Mouse (Mus musculus) cerebellum, postnatal 25 days (tissue): ENCODE results near the gene Orm2.

Experiments
- DNase-seq, 2 experiments: peaks; one replicate each; pipeline ENCODE4 v3.0.0; 2021; ENCODE audit warnings: mixed read lengths in 2 of 2

Gene Orm2

DNA sequence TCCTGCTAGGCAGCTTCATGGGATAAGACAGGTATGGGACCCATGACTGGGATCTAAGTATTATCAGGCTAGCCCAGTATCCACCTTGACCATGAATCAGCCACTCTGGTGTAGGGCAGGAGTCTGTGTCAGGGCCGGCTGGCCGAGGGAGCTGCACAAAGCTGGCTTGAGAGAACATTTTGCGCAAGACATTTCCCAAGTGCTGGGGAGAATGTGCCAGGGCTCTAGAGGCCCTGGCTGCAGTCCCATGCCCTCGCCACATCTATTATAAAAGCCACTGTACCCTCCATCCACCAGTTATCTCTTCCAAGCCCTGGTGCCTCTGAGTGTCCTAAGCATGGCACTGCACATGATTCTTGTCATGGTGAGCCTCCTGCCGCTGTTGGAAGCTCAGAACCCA is at the start of gene Orm2:
Gene Orm2 (plus strand): TSS at position 300 of the 400 bp plus-strand sequence.
- DNase-seq, result no peak

DNA sequence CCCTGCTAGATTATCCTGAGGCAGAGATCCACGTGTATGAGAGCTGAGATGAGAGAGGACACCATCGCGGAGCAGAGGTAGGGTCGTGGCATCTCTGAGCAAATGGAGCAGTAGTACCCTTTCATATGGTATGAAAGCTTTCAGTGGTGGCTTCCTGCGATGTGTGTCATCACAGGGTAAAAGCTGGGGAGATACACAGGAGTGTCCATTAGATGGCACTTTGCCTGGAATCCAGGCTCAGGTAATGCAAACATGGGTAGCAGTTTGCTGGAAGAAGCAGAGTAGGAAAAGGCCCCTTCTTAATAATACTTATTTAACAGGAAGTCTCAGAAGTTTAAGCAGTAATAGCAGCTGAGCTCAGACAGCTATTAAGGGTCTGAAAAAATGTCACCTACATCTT is 48.2 kb upstream of the Orm2 start:
- no peak for DNase-seq

DNA sequence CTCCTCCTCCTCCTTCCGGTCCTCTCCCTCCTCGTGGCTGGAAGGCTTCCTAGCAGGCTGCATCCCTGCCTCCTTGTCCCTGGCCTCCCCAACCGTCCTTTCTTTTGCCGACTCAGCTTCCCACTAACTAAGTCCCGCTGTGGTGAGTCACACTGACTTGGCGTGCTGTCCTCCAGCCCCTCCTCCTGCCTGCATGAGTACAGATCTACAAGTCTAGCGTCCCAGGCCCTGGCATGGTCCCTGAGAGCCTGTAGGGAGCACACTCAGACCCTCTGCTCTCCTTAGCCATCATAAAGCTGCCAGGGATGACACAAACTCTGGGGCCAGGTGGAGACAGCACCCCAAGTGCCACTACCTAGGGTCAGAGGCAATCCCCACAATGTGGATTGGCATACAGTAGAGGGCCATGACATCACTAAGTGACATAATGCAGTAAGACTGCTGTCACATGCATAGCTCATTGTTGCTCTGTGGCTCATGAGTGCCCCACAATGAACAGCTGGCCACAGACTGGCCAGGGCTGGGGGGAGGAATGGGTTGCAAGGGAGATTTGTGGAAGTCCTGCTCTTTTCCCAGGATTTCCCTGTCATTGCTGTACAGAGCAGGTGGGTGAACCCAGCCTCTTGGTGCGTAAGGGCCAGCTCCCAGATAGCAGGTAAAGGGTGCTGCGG is 46.0 kb upstream of the Orm2 start:
- DNase-seq, result peak in 1 of 2 experiments; percentile 1

DNA sequence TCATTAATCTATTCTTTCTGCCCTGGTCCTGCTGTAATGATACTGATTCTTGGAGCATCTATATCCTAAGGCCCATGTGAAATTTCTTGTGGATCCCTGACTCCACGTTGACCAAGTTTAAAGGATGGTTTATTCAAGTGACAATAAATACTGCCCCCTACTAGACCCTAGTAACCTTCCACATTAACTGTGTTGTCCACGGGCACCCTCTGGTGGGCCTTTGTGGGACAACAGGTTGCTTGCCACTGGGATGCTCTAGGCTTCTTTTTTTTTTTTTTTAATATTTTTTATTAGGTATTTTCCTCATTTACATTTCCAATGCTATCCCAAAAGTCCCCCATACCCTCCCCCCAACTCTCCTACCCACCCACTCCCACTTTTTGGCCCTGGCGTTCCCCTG is 42.7 kb upstream of the Orm2 start:
- peak; percentile 79 to 88 for DNase-seq

DNA sequence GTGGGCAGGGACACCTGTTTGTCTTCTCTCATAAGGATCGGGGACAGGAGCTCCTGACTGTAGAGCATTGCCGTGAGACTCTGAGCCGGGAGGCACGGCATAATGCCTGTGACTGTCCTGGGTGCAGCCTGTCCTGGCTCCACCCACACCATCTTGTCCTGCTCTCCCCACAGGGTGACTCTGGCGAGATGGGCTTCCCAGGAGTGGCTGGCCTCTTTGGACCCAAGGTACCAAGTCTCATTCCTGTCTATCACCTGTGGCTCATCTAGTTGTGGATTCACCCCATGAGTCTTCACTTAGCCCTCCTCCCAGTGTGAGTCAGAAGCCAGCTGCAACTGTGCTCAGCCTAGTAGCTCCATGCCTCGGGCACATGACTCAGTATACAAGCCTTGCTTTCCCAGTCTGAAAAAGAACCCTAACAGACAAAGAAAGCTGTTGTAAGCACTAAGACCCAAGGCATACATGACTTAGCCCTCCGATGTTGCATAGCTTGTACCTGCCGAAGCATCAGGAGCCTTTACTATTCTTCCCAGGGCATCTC is 38.9 kb upstream of the Orm2 start:
- DNase-seq, result no peak

DNA sequence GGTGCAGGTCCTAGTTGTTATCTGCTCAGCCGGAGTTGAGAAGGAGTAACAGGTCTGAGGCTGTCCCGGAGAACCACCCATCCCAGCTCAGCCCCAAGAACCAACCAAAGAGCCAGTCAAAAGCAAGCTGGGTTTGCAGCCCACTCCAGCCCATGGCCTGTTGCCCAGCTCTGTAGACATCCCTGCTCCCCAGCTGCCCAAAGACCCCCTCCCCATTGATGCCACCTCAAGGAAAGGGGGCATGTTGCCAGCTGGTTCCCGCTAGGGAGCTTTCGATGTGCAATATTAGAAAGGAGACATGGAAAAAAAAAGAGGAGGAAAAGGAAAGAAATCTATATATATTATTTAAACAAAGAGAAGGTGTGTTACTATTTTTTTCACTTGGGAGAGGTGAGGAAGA is 28.8 kb upstream of the Orm2 start:
- no peak for DNase-seq

DNA sequence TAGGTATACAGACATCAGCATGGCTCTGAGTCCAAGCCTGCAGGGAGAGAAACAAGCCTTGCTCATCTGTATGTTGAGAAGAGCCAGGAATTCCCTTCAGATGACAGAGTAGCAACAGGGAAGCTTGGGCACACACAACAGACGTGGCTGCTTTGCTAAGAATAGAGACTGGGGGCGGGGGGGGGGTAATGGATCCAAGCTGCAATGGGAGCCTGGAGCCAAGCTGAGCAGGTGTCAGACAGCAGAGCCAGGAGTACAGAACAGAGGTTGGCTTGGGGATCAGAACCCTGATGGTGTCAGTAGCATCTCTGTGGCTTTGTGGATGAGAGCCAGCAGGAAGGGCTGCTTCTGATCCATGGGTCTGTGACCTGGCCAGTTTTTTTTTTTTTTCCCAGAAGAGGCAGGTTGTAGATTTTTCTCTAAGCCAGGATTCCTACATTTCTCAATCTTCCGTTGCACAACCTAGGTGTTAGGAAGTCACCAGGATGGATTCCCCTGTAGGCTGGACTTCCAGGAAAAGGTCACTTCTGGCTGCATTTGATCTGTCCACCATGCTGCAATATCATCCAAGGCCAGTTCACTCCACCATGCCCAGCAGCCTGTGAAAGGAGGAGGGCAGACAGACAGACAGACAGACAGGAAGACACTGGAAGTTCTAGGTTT is 23.7 kb upstream of the Orm2 start:
- DNase-seq, result peak in 1 of 2 experiments; percentile 28

DNA sequence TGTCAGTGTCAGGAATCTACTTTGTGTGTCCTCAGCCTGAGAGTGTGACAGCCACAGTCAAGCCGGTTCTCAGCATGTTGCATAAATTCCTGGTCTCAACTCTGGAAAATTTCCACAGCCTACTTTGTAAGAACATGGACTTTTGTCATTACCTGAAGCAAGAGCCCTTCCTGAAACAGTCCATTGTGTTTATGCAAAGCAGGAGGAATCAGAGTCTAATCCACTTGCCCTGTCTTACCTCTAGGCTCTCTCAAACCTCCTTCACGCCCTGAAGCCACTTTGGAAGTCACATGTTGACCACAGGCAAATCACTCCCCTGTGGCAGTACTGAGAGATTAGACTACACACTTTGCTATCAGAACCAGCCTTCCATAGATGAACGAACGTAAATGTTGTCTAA is 19.8 kb upstream of the Orm2 start:
- no peak for DNase-seq

DNA sequence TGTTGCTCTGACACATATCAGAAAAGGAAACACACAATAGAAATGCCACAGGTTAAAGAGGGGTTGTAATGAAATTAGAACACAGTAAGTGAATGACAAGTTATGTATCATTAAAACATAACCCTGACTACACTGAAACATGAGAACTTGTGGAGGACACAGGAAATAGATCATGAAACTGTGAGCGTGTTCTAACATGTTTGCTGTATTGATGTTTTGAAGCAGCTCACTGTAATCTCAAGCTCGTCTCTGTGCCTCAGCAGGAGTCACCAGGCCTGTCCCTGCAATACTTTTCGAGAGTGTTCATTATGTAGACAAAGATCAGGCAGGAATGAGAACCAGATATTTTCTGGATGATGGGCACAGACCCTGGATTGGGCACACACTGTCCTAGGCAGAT is 18.6 kb upstream of the Orm2 start:
- no peak for DNase-seq

DNA sequence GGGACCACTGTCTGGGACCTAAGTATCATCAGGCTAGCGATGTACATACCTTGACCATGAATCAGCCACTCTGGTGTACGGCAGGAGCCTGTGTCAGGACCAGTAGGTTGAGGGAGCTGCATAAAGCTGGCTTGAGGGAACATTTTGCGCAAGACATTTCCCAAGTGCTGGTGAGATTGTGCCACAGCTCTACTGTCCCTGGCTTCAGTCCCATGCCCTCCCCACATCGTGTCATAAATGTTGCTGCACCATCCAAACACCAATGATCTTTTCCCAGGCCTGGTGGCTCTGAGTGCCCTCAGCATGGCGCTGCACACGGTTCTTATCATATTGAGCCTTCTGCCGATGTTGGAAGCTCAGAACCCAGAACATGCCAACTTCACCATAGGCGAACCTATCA is 18.0 kb upstream of the Orm2 start, which contains the start of gene Orm1:
Gene Orm1 (plus strand): TSS at position 266 of the 400 bp plus-strand sequence.
- DNase-seq, result no peak

DNA sequence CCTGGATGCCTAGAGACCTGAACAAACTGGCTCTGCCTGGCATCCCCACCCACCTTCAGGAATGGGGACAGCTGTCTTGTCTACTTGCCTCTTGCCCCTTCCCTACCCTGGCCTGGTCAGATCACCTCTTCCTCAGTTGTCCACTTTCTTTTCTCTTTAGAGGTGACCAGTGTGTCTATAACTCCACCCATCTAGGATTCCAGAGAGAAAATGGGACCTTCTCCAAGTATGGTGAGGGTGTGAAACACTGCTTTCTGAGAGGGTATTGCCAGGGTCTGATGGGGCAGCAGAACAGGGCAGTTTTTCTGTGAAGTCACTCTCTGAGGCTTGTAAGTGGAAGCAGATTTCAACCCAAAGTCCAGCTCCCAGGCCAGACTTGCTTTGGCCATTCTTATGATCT is 17.0 kb upstream of the Orm2 start:
- DNase-seq, result no peak

DNA sequence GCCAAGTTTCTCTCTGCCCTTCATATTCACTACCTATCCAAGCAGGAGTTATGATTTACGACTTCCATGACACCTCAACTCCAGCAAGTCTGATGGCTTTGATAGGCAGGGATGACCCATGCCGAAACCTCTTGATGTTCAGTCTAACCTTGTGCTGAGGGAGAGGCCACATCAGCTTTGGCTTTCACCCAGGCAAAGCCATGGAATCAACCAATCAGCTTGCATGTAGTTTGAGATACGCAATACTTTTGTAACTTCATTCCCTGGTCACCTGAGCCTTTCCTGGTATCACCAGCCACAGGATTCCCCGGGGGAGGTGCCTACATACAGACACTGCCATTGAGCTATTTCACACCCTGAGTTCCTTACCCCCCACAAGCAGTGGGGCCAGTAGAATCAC is 15.6 kb upstream of the Orm2 start:
- DNase-seq, result no peak

DNA sequence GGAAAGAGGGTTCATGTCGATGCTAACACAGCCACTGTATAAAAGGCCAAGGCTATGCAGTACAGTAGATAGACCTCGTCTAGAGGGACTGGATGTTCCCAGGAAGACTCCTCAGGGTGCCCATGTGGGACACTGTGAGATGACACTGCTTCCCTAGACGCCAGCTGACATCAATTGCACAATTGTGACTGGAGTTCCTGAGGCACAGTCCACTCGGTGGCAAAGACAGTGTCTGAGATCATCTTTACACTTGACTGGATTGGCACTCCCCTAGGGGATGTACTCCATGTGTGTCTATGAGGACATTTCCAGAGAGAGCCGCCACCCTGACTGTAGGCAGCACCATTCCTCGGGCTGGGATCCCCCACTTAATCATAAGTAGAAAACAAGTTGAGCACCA is 13.7 kb upstream of the Orm2 start:
- no peak for DNase-seq

DNA sequence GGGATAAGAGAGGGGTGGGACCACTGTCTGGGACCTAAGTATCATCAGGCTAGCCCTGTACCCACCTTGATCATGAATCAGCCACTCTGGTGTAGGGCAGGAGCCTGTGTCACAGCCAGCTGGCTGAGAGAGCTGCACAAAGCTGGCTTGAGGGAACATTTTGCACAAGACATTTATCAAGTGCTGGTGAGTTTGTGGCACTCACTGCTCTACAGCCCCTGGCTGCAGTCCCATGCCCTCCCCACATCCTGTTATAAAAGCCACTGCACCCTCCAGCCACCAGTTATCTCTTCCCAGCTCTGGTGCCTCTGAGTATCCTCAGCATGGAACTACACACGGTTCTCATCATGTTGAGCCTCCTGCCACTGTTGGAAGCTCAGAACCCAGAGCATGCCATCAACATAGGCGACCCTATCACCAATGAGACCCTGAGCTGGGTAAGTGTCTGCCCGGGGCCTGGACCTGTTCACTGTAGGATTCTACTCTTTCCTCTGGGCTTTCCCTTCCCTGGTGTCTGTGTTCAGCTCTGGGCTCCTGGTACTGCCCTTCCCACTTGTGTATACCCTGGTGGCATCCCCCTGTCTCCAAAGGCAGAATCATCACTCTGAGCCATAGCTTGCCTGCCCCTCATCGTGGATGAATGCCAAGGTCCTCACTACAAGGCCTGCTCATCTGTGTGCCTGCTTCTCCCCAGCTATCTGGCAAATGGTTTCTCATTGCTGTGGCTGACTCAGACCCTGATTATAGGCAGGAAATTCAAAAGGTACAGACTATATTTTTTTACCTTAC is 6.2 kb upstream of the Orm2 start, which contains the start of gene Orm3:
Gene Orm3 (plus strand): TSS at position 286 of the 789 bp plus-strand sequence.
- no peak for DNase-seq

DNA sequence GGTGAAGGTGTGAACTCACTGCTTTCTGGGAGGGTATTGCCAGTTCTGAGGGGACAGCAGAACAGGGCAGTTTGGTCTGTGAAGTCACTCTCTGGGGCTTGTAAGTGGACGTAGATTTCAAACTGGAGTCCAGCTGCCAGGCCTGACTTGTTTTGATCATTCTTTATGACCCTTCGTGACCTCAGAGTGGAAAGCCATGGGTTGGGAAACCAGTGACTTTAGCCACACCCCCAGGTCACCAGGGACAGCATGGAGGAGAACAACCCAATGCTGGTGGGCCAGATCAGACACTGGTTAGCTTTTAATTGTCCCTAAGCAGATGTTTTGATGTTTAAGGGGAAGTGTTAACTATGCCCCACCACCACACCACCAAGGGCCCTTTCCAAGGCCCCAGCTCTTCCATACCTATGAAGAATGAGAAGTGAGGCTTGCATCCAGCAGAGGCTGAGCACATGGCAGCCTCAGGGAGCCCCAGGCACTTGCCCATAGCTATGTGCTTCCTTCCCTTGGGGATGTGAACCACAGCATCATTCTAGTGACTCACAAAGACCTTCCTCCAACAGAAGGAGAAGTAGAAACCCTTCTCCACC is 5.2 kb upstream of the Orm2 start:
- no peak for DNase-seq

DNA sequence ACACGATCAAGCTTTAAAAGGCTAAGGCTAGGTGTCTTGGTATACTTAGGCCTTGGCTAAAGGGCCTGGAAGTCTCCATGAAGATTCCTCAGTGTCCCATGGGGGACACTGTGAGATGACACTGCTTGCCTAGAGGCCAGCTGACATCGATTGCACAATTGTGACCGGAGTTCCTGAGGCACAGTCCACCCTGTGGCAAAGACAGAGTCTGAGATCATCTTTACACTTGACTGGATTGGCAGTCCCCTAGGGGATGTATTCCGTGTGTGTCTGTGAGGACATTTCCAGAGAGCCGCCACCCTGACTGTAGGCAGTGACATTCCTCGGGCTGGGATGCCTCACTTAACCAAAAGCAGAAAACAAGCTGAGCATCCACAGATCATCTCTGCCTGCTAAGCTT is 2.4 kb upstream of the Orm2 start:
- no peak for DNase-seq

DNA sequence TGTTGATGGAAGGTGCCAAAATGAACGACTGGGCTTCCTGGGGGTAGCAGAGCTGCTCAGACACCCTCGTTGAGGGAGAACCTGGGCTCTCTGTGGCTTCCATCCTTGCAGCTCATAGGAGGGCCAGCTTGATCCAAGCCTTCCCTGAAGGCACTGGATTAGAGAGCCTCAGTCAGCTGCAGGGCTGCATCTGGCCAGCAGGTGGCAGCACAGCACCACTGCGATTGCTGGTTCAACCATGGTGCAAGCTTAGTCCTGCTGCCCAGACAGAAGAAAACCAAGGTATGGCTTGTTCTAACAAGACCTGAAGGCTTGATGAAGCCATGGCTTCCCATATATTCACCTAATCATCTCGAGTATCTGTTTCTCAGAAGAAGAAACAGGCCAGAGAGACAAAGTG is 6.3 kb downstream of the Orm2 start:
- DNase-seq, result peak; percentile 81 to 90

DNA sequence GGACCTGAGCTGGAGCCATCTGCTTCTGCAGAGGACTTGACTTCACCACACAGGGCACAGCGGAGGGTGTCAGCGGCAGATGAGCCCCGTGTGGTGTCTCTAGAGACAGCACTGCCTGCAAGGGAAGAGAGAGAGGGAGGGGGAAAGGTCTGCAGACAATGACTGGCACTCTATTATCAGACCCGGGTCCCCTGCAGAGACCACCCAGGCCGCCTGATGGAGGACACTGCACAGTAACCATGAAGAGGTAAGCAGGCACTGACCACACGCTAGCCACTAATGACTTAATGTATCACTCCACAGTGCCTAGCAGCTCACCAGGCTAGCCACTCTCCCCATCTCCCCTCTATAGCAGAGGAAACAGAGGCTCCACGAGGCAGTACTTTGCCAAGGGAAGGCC is 8.6 kb downstream of the Orm2 start:
- DNase-seq, result no peak

DNA sequence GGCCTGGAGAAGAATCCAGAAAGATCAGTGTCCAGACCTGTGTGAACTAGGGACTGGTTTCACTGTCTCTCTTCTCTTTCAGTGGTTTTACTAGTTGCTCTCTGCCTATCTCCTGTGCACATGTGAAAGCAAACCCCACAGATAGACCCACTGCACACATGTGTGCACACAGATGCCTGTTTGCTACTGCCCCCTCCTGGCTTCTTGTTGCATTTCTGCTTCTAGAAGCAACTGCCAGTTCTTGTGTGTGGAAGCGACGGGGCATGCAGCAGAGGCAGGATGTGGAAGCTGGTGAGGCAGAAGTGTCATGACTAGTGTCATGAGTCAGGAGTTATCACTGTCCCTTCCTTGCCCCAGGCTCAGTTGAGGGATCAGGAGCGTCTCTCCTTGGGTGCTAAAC is 9.6 kb downstream of the Orm2 start:
- DNase-seq, result no peak

DNA sequence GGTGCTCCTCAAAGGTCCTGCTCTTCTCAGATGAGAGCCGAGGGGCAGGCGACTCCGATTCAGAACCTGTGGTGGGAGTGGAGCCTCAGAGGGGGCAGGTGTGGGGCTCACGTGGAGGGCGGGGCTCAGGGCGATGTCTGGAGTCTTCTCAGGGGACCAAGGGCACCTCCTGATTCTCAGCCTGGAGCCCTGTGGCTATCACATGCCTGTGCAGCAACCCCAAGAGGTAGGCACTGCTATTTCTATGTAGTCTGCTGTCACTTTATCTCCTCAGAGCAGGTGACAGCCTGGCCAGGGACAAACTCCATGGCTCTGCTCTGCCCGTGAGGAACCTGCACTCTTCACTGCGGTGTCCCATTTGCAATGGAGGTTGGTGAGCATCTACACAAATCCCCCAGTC is 11.2 kb downstream of the Orm2 start:
- DNase-seq, result no peak

DNA sequence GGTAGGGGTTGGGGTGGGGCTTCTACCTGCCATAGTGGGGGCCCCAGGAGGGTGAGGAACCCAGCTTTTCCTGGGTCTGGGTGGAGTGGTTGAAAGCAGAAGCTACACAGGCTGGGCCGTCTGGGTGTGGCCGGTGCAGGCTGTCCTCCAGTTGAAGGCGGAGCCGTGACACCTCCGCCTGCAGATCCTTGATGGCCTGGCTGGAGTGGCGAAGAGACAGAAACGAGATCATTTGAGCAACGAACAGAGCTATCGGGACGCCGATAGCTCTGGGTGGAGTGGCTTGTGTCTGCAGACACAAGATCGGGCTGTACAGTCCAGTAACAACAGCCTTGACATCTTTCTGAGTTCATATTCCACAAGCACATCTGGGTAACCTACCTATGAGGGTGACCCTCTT is 12.1 kb downstream of the Orm2 start:
- no peak for DNase-seq

DNA sequence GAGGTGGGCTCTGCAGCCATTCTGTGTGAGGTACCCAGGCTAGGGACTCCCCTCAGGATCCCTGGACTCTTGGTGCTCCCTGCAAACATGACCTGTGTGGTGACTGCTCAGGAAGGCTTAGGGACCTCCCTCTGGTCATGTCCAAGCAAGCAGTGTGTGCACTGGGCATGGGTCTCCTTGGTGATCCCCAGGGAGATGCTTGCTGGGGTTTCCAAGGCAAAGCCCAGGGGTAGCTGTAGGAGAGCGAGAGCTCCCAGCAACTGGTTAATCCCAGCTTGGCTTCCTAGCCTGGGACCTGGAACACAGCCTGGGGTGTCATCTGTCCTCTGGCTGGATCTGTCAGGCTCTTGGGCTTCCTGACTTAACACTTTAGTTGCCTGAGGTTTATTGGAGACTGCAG is 13.1 kb downstream of the Orm2 start:
- DNase-seq, result peak in 1 of 2 experiments; percentile 26

DNA sequence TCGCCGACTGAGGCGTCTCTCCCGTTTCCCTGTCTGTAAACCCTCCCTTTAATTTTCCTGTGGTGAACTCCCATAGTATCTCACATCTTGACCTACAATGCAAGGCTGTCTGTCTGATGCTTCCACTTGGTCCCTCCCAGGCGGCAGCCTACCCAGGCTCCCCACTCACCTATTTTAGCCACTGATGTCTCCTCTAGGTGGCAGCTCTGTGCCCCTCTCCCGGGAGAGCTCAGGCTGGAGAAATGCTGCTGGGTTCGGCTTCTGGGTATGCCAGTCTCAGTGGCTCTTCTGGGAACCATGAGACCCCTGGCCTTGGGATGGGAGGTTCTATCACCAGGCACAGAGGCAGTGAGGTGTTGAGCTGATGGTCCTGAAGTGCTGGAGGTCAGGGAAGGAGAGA is 15.2 kb downstream of the Orm2 start:
- DNase-seq, result no peak
